Mouse (Mus musculus) lung, postnatal 0 days (tissue): ENCODE measurements at regions not wholly inside any gene's neighbourhood (a gene's known extent, or its start where the extent isn't known, plus 50 kb on each side); places are given as distances from the start of the nearest gene placed in this dataset.

Experiments
- ATAC-seq: fragments of 200-750 bp; cut with Nextera tagmentation; 2 replicates; pipeline ENCODE4 v1.8.0; 2017; ENCODE audit warnings: moderate library complexity
- DNase-seq: peaks from one replicate; pipeline ENCODE4 v3.0.0-alpha.2; 2016; ENCODE audit warnings: low spot score
- H3K27ac ChIP-seq: fragments of 300-500 bp; sonication (generic); 2 replicates; pipeline ENCODE4 v1.5.1; 2014; ENCODE audit warnings: antibody characterized with exemption, mild to moderate bottlenecking, low read length, mixed read lengths
- H3K27me3 ChIP-seq: fragments of 300-500 bp; sonication (generic); replicated peaks from 2 replicates; pipeline ENCODE4 v1.6.1; 2014; ENCODE audit warnings: low read length, mixed read lengths; ENCODE audit not compliant: insufficient read depth
- H3K36me3 ChIP-seq: fragments of 300-500 bp; sonication (generic); 2 replicates; pipeline ENCODE4 v1.6.1; 2014; ENCODE audit warnings: low read length, mixed read lengths; ENCODE audit not compliant: insufficient read depth
- H3K4me1 ChIP-seq: fragments of 300-500 bp; sonication (generic); 2 replicates; pipeline ENCODE4 v1.6.1; 2014; ENCODE audit warnings: antibody characterized with exemption, low read depth, low read length, mixed read lengths; ENCODE audit not compliant: insufficient read depth
- H3K4me2 ChIP-seq: fragments of 300-500 bp; sonication (generic); replicated peaks from 2 replicates; pipeline ENCODE4 v1.6.1; 2014; ENCODE audit warnings: low read depth, mild to moderate bottlenecking, low read length, moderate library complexity, mixed read lengths
- H3K4me3 ChIP-seq: fragments of 300-500 bp; sonication (generic); 2 replicates; pipeline ENCODE4 v1.5.1; 2014; ENCODE audit warnings: low read depth, low read length
- H3K9ac ChIP-seq: fragments of 300-500 bp; sonication (generic); replicated peaks from 2 replicates; pipeline ENCODE4 v1.6.1; 2014; ENCODE audit warnings: low read depth, mild to moderate bottlenecking
- H3K9me3 ChIP-seq: fragments of 300-500 bp; sonication (generic); 2 replicates; pipeline ENCODE4 v1.6.1; 2016; ENCODE audit warnings: low read length, mixed read lengths
- CTCF ChIP-seq: IDR thresholded peaks from 2 replicates; pipeline ENCODE4 v1.5.1; 2016; ENCODE audit warnings: antibody characterized with exemption, mild to moderate bottlenecking
- EP300 ChIP-seq: IDR thresholded peaks from 2 replicates; pipeline ENCODE4 v1.6.1; 2016; ENCODE audit warnings: antibody characterized with exemption, mild to moderate bottlenecking, control low read depth
- WGBS: fragments of 180-500 bp; shearing (Covaris S2); extraction: QIAGEN DNeasy Blood & Tissue Kit; methylation state at CpG from one replicate; pipeline ENCODE4 v1.1.7; 2014; 5-methylcytosine and 5-hydroxymethylcytosine counted together

DNA sequence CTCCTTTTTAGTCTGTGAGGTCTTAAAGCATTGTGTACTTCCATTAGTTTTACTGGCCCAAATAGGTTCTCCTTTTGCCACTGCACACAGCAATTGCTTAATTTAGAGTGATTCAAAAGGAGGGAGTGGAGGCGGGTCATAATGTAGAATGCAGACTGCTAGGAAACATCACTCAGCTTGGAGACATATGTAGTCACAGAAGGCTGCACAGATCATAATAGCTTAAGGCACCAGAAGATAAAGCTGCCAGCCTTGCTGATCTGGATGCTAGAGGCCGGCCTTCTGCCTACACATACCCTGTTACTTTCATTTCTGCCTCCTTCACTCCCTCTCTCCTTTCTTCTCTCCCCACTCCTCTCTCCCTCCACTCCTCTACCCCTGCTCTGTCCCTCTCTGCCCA, 508.2 kb downstream of the Gm16223 start:
- Histone ChIP-seq H3K27ac (no peak overlapping the region), H3K27me3 (no peaks in the 10 kb centered on the region), H3K4me3 (no peak overlapping the region), H3K36me3 (no peaks in the 10 kb centered on the region), H3K4me2 (no peak overlapping the region), H3K9ac (no peak overlapping the region), H3K4me1 (no peaks in the 10 kb centered on the region), H3K9me3 (no peaks in the 10 kb centered on the region)
- no peak for DNase-seq
- no peak for TF ChIP-seq CTCF
- TF ChIP-seq EP300: no peak
- no peak for ATAC-seq
- 77% methylated on average over 2 of the region's 2 CpGs for WGBS

GRCm38 (mm10) chr5:42578208-42578844, 510.6 kb downstream of the Gm16223 start:
- no peaks in the 10 kb centered on the region for H3K9me3 ChIP-seq
- no peaks in the 10 kb centered on the region for H3K27me3 ChIP-seq
- TF ChIP-seq CTCF (no peak), EP300 (no peak)
- WGBS: 81% methylated on average over 5 of the region's 5 CpGs
- no peak overlapping the region for H3K4me3 ChIP-seq
- no peaks in the 10 kb centered on the region for H3K4me1 ChIP-seq
- no peaks in the 10 kb centered on the region for H3K36me3 ChIP-seq
- no peak overlapping the region for H3K27ac ChIP-seq
- ATAC-seq (no peak), DNase-seq (no peak)
- no peak overlapping the region for H3K9ac ChIP-seq
- H3K4me2 ChIP-seq: no peak overlapping the region

DNA sequence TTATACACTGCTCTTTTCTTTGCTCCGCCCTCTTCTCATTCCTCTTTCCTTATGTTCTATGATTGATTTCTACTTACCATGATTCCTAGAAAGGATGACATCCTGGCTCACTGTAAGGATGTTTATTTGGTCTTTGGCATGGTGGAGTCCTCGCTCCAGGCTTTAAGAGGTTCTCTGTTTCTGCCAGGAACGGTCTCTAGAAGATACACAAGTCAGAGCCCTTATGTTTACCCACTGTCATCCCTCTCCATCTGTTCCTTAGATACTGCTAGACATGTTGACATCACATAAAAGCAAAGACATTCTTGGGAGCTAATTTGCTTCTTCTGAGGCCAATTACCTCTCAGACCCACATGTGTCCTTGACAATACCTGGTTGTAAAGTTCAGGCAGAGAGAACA, 552.9 kb downstream of the Gm16223 start:
- DNase-seq: no peak
- H3K27ac ChIP-seq: no peak overlapping the region
- no peak for ATAC-seq
- H3K9ac ChIP-seq: no peak overlapping the region
- 39% methylated on average over 3 of the region's 3 CpGs for WGBS
- no peaks in the 10 kb centered on the region for H3K36me3 ChIP-seq
- no peak overlapping the region for H3K4me3 ChIP-seq
- no peak overlapping the region for H3K4me2 ChIP-seq
- H3K27me3 ChIP-seq: no peaks in the 10 kb centered on the region
- H3K9me3 ChIP-seq: no peaks in the 10 kb centered on the region
- TF ChIP-seq EP300: no peak
- TF ChIP-seq CTCF: no peak
- no peaks in the 10 kb centered on the region for H3K4me1 ChIP-seq

DNA sequence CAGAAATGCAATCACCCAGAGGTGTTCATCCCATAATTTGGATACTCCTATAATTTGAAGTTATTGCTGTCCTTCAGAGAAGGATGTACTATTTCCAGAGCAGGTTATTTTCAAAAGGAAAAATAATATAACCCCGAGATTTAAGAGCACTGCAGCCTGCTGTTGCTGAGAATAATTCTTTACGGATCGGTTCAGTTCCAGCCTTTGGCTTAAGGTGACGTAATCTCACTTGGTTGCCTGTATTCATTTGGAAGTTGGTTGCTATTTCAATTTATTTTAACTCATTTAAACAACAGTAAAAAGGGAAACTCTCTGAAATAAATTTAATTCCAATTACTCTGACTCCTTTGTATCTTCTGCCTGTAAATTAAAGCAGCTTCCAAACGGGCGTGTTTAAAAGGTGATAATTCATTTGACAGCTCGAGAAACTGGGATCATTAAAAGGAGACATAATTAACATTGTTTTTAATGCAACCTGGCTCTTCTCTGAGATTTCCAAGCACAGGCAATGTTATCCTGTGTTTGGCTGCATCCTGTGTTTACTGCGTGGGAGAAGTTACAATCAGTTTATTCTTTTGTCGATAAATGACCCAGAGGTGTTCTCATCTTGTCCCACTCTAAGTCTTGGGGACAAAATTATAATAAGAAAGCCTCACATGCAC, 568.5 kb downstream of the Gm16223 start:
- H3K9me3 ChIP-seq: no peaks in the 10 kb centered on the region
- H3K9ac ChIP-seq: no peak overlapping the region
- H3K27me3 ChIP-seq: no peaks in the 10 kb centered on the region
- no peak overlapping the region for H3K27ac ChIP-seq
- H3K4me3 ChIP-seq: no peak overlapping the region
- TF ChIP-seq EP300: no peak
- TF ChIP-seq CTCF: no peak
- no peaks in the 10 kb centered on the region for H3K4me1 ChIP-seq
- ATAC-seq (no peak), DNase-seq (no peak)
- 82% methylated on average over 9 of the region's 9 CpGs for WGBS
- H3K36me3 ChIP-seq: no peaks in the 10 kb centered on the region
- no peak overlapping the region for H3K4me2 ChIP-seq

- TF ChIP-seq CTCF (no peak), EP300 (no peak)
- H3K9me3 ChIP-seq: no peaks in the 10 kb centered on the region
- no peak overlapping the region for H3K27ac ChIP-seq
- DNase-seq (no peak), ATAC-seq (no peak)
- no peaks in the 10 kb centered on the region for H3K36me3 ChIP-seq
- WGBS: 55% methylated on average over 3 of the region's 3 CpGs
- H3K9ac ChIP-seq: no peak overlapping the region
- no peaks in the 10 kb centered on the region for H3K4me1 ChIP-seq
- H3K27me3 ChIP-seq: no peaks in the 10 kb centered on the region
- H3K4me3 ChIP-seq: no peak overlapping the region
- H3K4me2 ChIP-seq: no peak overlapping the region
Observed at GRCm38 (mm10) chr5:42656460-42656859, 576.5 kb upstream of the Cpeb2 start.

DNA sequence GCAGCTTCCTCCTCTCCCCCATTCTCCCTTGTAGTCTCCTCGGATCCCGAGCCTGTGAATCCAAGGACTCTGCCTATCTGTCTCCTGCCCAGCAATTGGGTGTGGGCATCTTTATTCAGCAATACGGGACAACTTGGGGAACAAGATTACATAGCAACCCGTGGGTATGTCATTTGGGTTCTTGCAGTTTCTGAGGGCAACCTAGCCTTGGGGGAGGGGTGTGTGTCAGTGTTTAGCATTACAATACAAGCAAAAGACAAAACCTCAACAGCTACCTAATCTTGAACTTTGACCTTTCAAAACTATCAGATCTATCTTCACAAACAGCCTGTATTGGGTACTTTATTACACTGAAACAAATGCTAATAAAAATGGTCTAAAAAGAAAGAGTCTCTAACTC, 573.0 kb upstream of the Cpeb2 start:
- Histone ChIP-seq H3K36me3 (no peaks in the 10 kb centered on the region), H3K9ac (no peak overlapping the region), H3K9me3 (no peaks in the 10 kb centered on the region), H3K4me3 (no peak overlapping the region), H3K27ac (no peak overlapping the region), H3K4me2 (no peak overlapping the region), H3K27me3 (no peaks in the 10 kb centered on the region), H3K4me1 (no peaks in the 10 kb centered on the region)
- no peak for TF ChIP-seq EP300
- no peak for TF ChIP-seq CTCF
- ATAC-seq (no peak), DNase-seq (no peak)
- WGBS: 67% methylated on average over 4 of the region's 4 CpGs
